In the genomic region with DNA sequence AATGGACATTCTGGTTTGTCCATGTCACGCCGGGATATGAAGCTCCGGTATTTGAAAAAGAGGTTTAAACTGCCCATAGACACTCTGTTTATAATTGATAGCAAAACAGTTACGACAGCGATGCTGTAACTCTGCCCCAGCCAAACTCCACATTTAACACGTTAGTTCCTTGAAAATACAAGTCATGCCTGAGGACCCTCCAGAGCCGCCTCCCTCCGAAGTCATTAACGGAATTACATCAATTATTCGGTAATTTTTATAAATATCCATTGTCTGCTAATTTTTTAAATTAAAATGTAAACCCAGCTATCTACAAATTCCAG, we compare ENCODE assay signal across 8 mouse cellular contexts. TPM values are rescaled to one million over a fixed set of nuclear protein-coding genes. Genes with fewer than 3 reads are reported as not detected.
DNase-seq lines count a peak whose midpoint lies in the region; ATAC-seq and TF ChIP-seq lines count a peak whose summit lies in the region.

No protein-coding gene starts in this region.

- H3K4me1 ChIP-seq in bone marrow macrophage, adult 2 months (ENCODE audit: control insufficient read depth, insufficient read depth, low read length): peaks cover 17% of the 10 kb centered on the region
- H3K4me1 ChIP-seq in heart, embryonic 11.5 days (ENCODE audit: control insufficient read depth, insufficient read depth, low read length): peaks cover 32% of the 10 kb centered on the region
- peaks cover 21% of the 10 kb centered on the region for H3K4me1 ChIP-seq in midbrain, embryonic 15.5 days

- peak; percentile 33 for DNase-seq in heart, adult 8-10 months (ENCODE audit: low spot score)
- DNase-seq in heart, postnatal 25 days (ENCODE audit: low spot score): no peak
- peak; percentile 37 for DNase-seq in kidney, postnatal 14 days
- DNase-seq in layer of hippocampus, postnatal 14 days (ENCODE audit: low spot score in 2 of 2): no peak
- DNase-seq in right cerebral cortex, postnatal 14 days: no peak

- no peak for ATAC-seq in heart, embryonic 11.5 days (replicated peaks; ENCODE audit: insufficient number of reproducible peaks, low FRiP score, low TSS enrichment)
- ATAC-seq in midbrain, embryonic 15.5 days (replicated peaks): no peak; the same call in 1 of the 2 replicates

- TF ChIP-seq POLR2A in bone marrow macrophage, adult 2 months (IDR thresholded peaks at IDR 0.05; ENCODE audit: borderline replicate concordance, low read depth, low read length): no peak

- peak overlapping the region; percentile 78 for H3K4me2 ChIP-seq in heart, embryonic 11.5 days
- H3K4me2 ChIP-seq in midbrain, embryonic 15.5 days: peak overlapping the region; percentile 75

- no peaks in the 10 kb centered on the region for H3K36me3 ChIP-seq in heart, embryonic 11.5 days (ENCODE audit: control insufficient read depth, insufficient read depth, low read length)
- no peaks in the 10 kb centered on the region for H3K36me3 ChIP-seq in midbrain, embryonic 15.5 days (replicated peaks)

- peak overlapping the region; percentile 88 for H3K9ac ChIP-seq in heart, embryonic 11.5 days (ENCODE audit: low read depth, low read length)
- peak overlapping the region; percentile 51 for H3K9ac ChIP-seq in midbrain, embryonic 15.5 days

- no peak overlapping the region for H3K27ac ChIP-seq in bone marrow macrophage, adult 2 months (ENCODE audit: insufficient read depth, low read depth, low read length)
- peak overlapping the region; percentile 70; the same call in 1 of the 2 replicates for H3K27ac ChIP-seq in heart, embryonic 11.5 days (ENCODE audit: low read depth, low read length)
- H3K27ac ChIP-seq in midbrain, embryonic 15.5 days: peak overlapping the region; percentile 80; the same call in 1 of the 2 replicates

- 0% methylated on average over 10 of the region's 10 CpGs for WGBS in heart, embryonic 11.5 days (ENCODE audit: insufficient replicate concordance)
- WGBS in midbrain, embryonic 15.5 days: under 1% methylated on average over 10 of the region's 10 CpGs

- peak overlapping the region; percentile 97 for H3K4me3 ChIP-seq in bone marrow macrophage, adult 2 months (ENCODE audit: insufficient read depth, low read length)
- H3K4me3 ChIP-seq in heart, embryonic 11.5 days (ENCODE audit: low read depth, low read length): peak overlapping the region; percentile 75
- peak overlapping the region; percentile 65 for H3K4me3 ChIP-seq in midbrain, embryonic 15.5 days

- intact Hi-C loops in heart, postnatal 25 days (cut with DNase I): loop anchor here (2.0 to 5.0 kb wide), 3 partner anchors 62 to 221 kb away; no protein-coding TSS in a partner anchor

- H3K27me3 ChIP-seq in heart, embryonic 11.5 days (ENCODE audit: control insufficient read depth, insufficient read depth, low read length): no peaks in the 10 kb centered on the region
- H3K27me3 ChIP-seq in midbrain, embryonic 15.5 days (replicated peaks): no peaks in the 10 kb centered on the region

- H3K9me3 ChIP-seq in heart, embryonic 11.5 days (replicated peaks; ENCODE audit: control insufficient read depth, low read length): no peaks in the 10 kb centered on the region
- H3K9me3 ChIP-seq in midbrain, embryonic 15.5 days: no peaks in the 10 kb centered on the region

- TF ChIP-seq CTCF in bone marrow macrophage, adult 2 months (IDR thresholded peaks at IDR 0.05; ENCODE audit: low read depth, low read length): no peak

RNA-seq across cellular contexts. Expression of gene Foxn3, which starts 0.6 kb away (rescaled TPM):
- total RNA-seq in heart, adult 8-10 months (2022): 100 to 1,000 TPM in 3 of 4 experiments, 10 to 100 TPM in 1; 98.7 to 128 (median 104) TPM
- total RNA-seq in heart, postnatal 25 days (2021): 100 to 1,000 TPM; 115 to 120 TPM
- polyA plus RNA-seq in bone marrow macrophage, adult 2 months (2012; ENCODE audit: insufficient read depth, insufficient read length, missing spikeins): 27.7 and 33.6 TPM in 2 replicates
- polyA plus RNA-seq in heart, embryonic 11.5 days (2014; fragmentation: Nextera tagmentation; extraction: Ambion mirVana): 68.7 and 75.5 TPM in 2 replicates
- 80.4 and 85.9 TPM in 2 replicates for polyA plus RNA-seq in midbrain, embryonic 15.5 days (2015; fragmentation: Nextera tagmentation; extraction: Ambion mirVana)
- total RNA-seq in layer of hippocampus, postnatal 14 days (2021): 10 to 100 TPM; 54.8 to 55.8 TPM

Comparison
In these comparisons a context has a peak if more than half of its experiments do, and no peak if none do; other contexts are left out.
1. DNase-seq: peak in heart, adult 8-10 months (single experiment) and kidney, postnatal 14 days (single experiment); none in heart, postnatal 25 days (single experiment), layer of hippocampus, postnatal 14 days (0 of 2) and right cerebral cortex, postnatal 14 days (single experiment).
2. Peak in every context shown above with its lines, with median percentiles within 50 percentile points of each other: H3K4me3 ChIP-seq.